ENCODE assay signal across 8 mouse cellular contexts in the genomic region with DNA sequence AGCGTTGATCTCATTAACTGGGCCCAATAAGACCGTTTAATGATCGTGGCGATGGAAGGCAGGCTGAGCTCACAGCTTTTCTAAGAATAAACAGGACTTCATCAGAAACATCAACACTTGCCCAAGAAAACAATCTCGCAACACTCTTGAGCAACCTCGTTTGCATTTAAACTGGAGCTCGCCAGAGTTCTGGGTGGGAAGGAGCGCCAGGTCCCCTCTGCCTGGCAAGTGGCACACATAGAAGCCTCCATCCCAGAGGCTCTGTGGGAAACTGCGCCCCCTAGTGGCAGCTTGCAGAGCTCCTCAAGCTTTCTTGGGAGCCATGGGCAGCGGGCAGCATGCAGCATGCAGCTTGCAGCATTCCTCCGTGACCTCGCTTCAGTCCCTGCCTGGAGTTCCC.
DNase-seq lines count a peak whose midpoint lies in the region; ATAC-seq lines count a peak whose summit lies in the region.

No protein-coding gene starts in this region.

- H3K9ac ChIP-seq in intestine, embryonic 16.5 days (ENCODE audit: low read depth, low read length) = no peak overlapping the region
- peak overlapping the region; percentile 20; the same call in 1 of the 2 replicates for H3K9ac ChIP-seq in midbrain, embryonic 11.5 days (ENCODE audit: low read length)

- H3K36me3 ChIP-seq in intestine, embryonic 16.5 days (ENCODE audit: control insufficient read depth, insufficient read depth, low read length) = no peaks in the 10 kb centered on the region
- H3K36me3 ChIP-seq in midbrain, embryonic 11.5 days (ENCODE audit: control insufficient read depth, insufficient read depth, low read length) = no peaks in the 10 kb centered on the region

- H3K27ac ChIP-seq in intestine, embryonic 16.5 days (ENCODE audit: low read length) = no peak overlapping the region
- no peak overlapping the region for H3K27ac ChIP-seq in midbrain, embryonic 11.5 days (ENCODE audit: low read depth, low read length)

- intact Hi-C loops in left cerebral cortex, postnatal 25 days (cut with DNase I) = loop anchor here (1.0 to 2.0 kb wide), 3 partner anchors 61 to 159 kb away; a partner anchor contains a TSS

- peak; percentile 91 for DNase-seq in adrenal gland, adult 2 months
- DNase-seq in embryo, embryonic 11 days = peak; percentile 95
- peak; percentile 92 to 93 for DNase-seq in gastrocnemius, postnatal 4 days (ENCODE audit: low spot score in 2 of 2)
- DNase-seq in left cerebral cortex, postnatal 25 days (ENCODE audit: low spot score in 2 of 2) = peak; percentile 86 to 90
- peak; percentile 99 for DNase-seq in midbrain, embryonic 11.5 days (ENCODE audit: low spot score, missing footprints)
- DNase-seq in right cerebral cortex, postnatal 4 days = peak; percentile 99
- DNase-seq in yolk sac, embryonic 10.5 days (ENCODE audit: low spot score) = peak; percentile 78

- H3K4me3 ChIP-seq in intestine, embryonic 16.5 days (ENCODE audit: low read length) = no peak overlapping the region
- no peak overlapping the region for H3K4me3 ChIP-seq in midbrain, embryonic 11.5 days (ENCODE audit: low read depth, low read length)

- no peaks in the 10 kb centered on the region for H3K27me3 ChIP-seq in intestine, embryonic 16.5 days (replicated peaks; ENCODE audit: control insufficient read depth, insufficient read depth, low read length)
- peaks cover 16% of the 10 kb centered on the region for H3K27me3 ChIP-seq in midbrain, embryonic 11.5 days (ENCODE audit: control insufficient read depth, insufficient read depth, low read length)

- no peaks in the 10 kb centered on the region for H3K9me3 ChIP-seq in intestine, embryonic 16.5 days (ENCODE audit: control insufficient read depth, low read length)
- H3K9me3 ChIP-seq in midbrain, embryonic 11.5 days (ENCODE audit: control insufficient read depth, low read length) = no peaks in the 10 kb centered on the region

- H3K4me1 ChIP-seq in intestine, embryonic 16.5 days (ENCODE audit: control insufficient read depth, insufficient read depth, low read length) = peaks cover 19% of the 10 kb centered on the region
- peaks cover 14% of the 10 kb centered on the region for H3K4me1 ChIP-seq in midbrain, embryonic 11.5 days (ENCODE audit: control insufficient read depth, insufficient read depth, low read length)

- WGBS in intestine, embryonic 16.5 days = 28% methylated on average over 12 of the region's 12 CpGs
- WGBS in midbrain, embryonic 11.5 days = 29% methylated on average over 12 of the region's 12 CpGs

- ATAC-seq in intestine, embryonic 16.5 days = peak; percentile 75
- ATAC-seq in midbrain, embryonic 11.5 days (ENCODE audit: low FRiP score) = peak; percentile 81

- H3K4me2 ChIP-seq in intestine, embryonic 16.5 days (ENCODE audit: low read depth, low read length) = peak overlapping the region; percentile 58; the same call in 1 of the 2 replicates
- peak overlapping the region; percentile 51 for H3K4me2 ChIP-seq in midbrain, embryonic 11.5 days
